Mouse (Mus musculus) heart, embryonic 15.5 days (tissue): ENCODE measurements around the gene Gnptg. TPM values are rescaled to one million over a fixed set of nuclear protein-coding genes. Genes with fewer than 3 reads are reported as not detected.

Source experiments
- ATAC-seq: fragments of 200-750 bp; cut with Nextera tagmentation; replicated peaks from 2 replicates; pipeline ENCODE4 v1.8.0; 2017; ENCODE audit warnings: low read depth, moderate TSS enrichment; ENCODE audit not compliant: insufficient number of reproducible peaks, insufficient read depth, low FRiP score
- H3K27ac ChIP-seq: fragments of 300-500 bp; sonication (generic); 2 replicates; pipeline ENCODE4 v1.5.1; 2015; ENCODE audit warnings: mild to moderate bottlenecking, inconsistent platforms
- H3K27me3 ChIP-seq: fragments of 300-500 bp; sonication (generic); 2 replicates; pipeline ENCODE4 v1.6.1; 2015; ENCODE audit warnings: inconsistent platforms
- H3K36me3 ChIP-seq: fragments of 300-500 bp; sonication (generic); 2 replicates; pipeline ENCODE4 v1.6.1; 2015; ENCODE audit warnings: mild to moderate bottlenecking, inconsistent platforms
- H3K4me1 ChIP-seq: fragments of 300-500 bp; sonication (generic); replicated peaks from 2 replicates; pipeline ENCODE4 v1.6.1; 2015; ENCODE audit warnings: inconsistent platforms
- H3K4me2 ChIP-seq: fragments of 300-500 bp; sonication (generic); 2 replicates; pipeline ENCODE4 v1.6.1; 2015; ENCODE audit warnings: inconsistent platforms, mild to moderate bottlenecking, moderate library complexity
- H3K4me3 ChIP-seq: fragments of 300-500 bp; sonication (generic); 2 replicates; pipeline ENCODE4 v1.5.1; 2015; ENCODE audit warnings: mild to moderate bottlenecking, inconsistent platforms
- H3K9ac ChIP-seq: fragments of 300-500 bp; sonication (generic); 2 replicates; pipeline ENCODE4 v1.6.1; 2015; ENCODE audit warnings: mild to moderate bottlenecking, inconsistent platforms
- H3K9me3 ChIP-seq: fragments of 300-500 bp; sonication (generic); replicated peaks from 2 replicates; pipeline ENCODE4 v1.6.1; 2016; ENCODE audit warnings: inconsistent platforms
- whole genome bisulfite sequencing: fragments of 180-500 bp; shearing (Covaris S2); methylation state at CpG from one replicate; pipeline ENCODE4 v1.1.7; 2015; ENCODE audit warnings: mixed read lengths; 5-methylcytosine and 5-hydroxymethylcytosine counted together
- polyA plus RNA-seq: library from polyadenylated mRNA; unstranded; fragments of >200 nt; fragmentation: Nextera tagmentation; extraction: Ambion mirVana; gene quantifications from 2 replicates; pipeline ENCODE4 v1.2.1, GENCODE M21; 2015

Gene Gnptg
- polyA plus RNA-seq = 20.4 and 27.1 TPM in 2 replicates

- peak within 1 kb of the TSS; percentile 93 for H3K4me2 ChIP-seq
- H3K9ac ChIP-seq = peak within 1 kb of the TSS; percentile 78
- peak within 1 kb of the TSS; percentile 87 for H3K4me3 ChIP-seq
- H3K9me3 ChIP-seq = no peaks in the 10 kb centered on the region
- no peaks in the 10 kb centered on the region for H3K27me3 ChIP-seq
- peak; percentile 85 for ATAC-seq
- H3K27ac ChIP-seq = peak within 1 kb of the TSS; percentile 68
- under 1% methylated on average over 80 of the region's 80 CpGs for WGBS
- H3K36me3 ChIP-seq = peaks cover 17% of the 10 kb centered on the region
- peaks cover 18% of the 10 kb centered on the region for H3K4me1 ChIP-seq
These were observed at the start of gene Gnptg, which contains the start of gene Tsr3 for GRCm38 (mm10) chr17:25239695-25240636. Gene Gnptg (minus strand): TSS chr17:25240124. Gene Tsr3 (plus strand): TSS chr17:25240170.

GRCm38 (mm10) chr17:25288842-25289241 is 48.9 kb upstream of the Gnptg start:
- Histone ChIP-seq H3K36me3 (no peaks in the 10 kb centered on the region), H3K4me1 (0 out of 2 replicates have a peak, but pooled peaks cover 2% of the 10 kb centered on the region), H3K4me2 (no peak overlapping the region), H3K4me3 (no peak overlapping the region), H3K9ac (no peak overlapping the region), H3K27ac (no peak overlapping the region), H3K27me3 (no peaks in the 10 kb centered on the region), H3K9me3 (no peaks in the 10 kb centered on the region)
- ATAC-seq = no peak
- WGBS = 26% methylated on average over 4 of the region's 4 CpGs

GRCm38 (mm10) chr17:25285033-25285432 is 45.1 kb upstream of the Gnptg start:
- Histone ChIP-seq H3K9me3 (no peaks in the 10 kb centered on the region), H3K4me3 (no peak overlapping the region), H3K36me3 (no peaks in the 10 kb centered on the region), H3K27me3 (no peaks in the 10 kb centered on the region), H3K9ac (no peak overlapping the region), H3K27ac (no peak overlapping the region), H3K4me1 (0 out of 2 replicates have a peak, but pooled peaks cover 2% of the 10 kb centered on the region), H3K4me2 (no peak overlapping the region)
- 21% methylated on average over 3 of the region's 3 CpGs for WGBS
- no peak for ATAC-seq

- WGBS = 25% methylated on average over 11 of the region's 11 CpGs
- 0 out of 2 replicates have a peak, but pooled peaks cover 2% of the 10 kb centered on the region for H3K4me1 ChIP-seq
- no peak overlapping the region for H3K4me3 ChIP-seq
- H3K9me3 ChIP-seq = no peaks in the 10 kb centered on the region
- H3K9ac ChIP-seq = no peak overlapping the region
- ATAC-seq = 0 out of 2 replicates have a peak, but pooled peaks have one; percentile 18
- no peaks in the 10 kb centered on the region for H3K36me3 ChIP-seq
- no peaks in the 10 kb centered on the region for H3K27me3 ChIP-seq
- H3K27ac ChIP-seq = no peak overlapping the region
- peak overlapping the region; percentile 23; the same call in 1 of the 2 replicates for H3K4me2 ChIP-seq
These were observed 42.2 kb upstream of the Gnptg start for GRCm38 (mm10) chr17:25282133-25282532.

GRCm38 (mm10) chr17:25275833-25276232 is 35.9 kb upstream of the Gnptg start:
- Histone ChIP-seq H3K9ac (no peak overlapping the region), H3K27me3 (no peaks in the 10 kb centered on the region), H3K9me3 (no peaks in the 10 kb centered on the region), H3K4me1 (peaks cover 21% of the 10 kb centered on the region), H3K27ac (no peak overlapping the region), H3K4me2 (no peak overlapping the region), H3K36me3 (no peaks in the 10 kb centered on the region), H3K4me3 (no peak overlapping the region)
- 91% methylated on average over 3 of the region's 3 CpGs for WGBS
- ATAC-seq = no peak

GRCm38 (mm10) chr17:25274571-25275346 is 34.8 kb upstream of the Gnptg start, which contains the start of gene Ube2i:
Gene Ube2i (minus strand): TSS chr17:25274622.
- WGBS = 79% methylated on average over 9 of the region's 9 CpGs
- H3K9ac ChIP-seq = peak within 1 kb of the TSS; percentile 94
- H3K27ac ChIP-seq = peak within 1 kb of the TSS; percentile 98
- peak within 1 kb of the TSS; percentile 75 for H3K4me3 ChIP-seq
- no peaks in the 10 kb centered on the region for H3K27me3 ChIP-seq
- H3K4me2 ChIP-seq = peak within 1 kb of the TSS; percentile 85
- no peaks in the 10 kb centered on the region for H3K9me3 ChIP-seq
- ATAC-seq = no peak
- H3K4me1 ChIP-seq = peaks cover 30% of the 10 kb centered on the region
- no peaks in the 10 kb centered on the region for H3K36me3 ChIP-seq

GRCm38 (mm10) chr17:25273706-25274501 is 34.0 kb upstream of the Gnptg start:
- H3K4me1 ChIP-seq = peaks cover 34% of the 10 kb centered on the region
- WGBS = 1% methylated on average over 39 of the region's 45 CpGs
- H3K4me2 ChIP-seq = peak overlapping the region; percentile 85
- peak overlapping the region; percentile 98 for H3K27ac ChIP-seq
- peak overlapping the region; percentile 94 for H3K9ac ChIP-seq
- ATAC-seq = peak; percentile 84
- peak overlapping the region; percentile 75 for H3K4me3 ChIP-seq
- no peaks in the 10 kb centered on the region for H3K9me3 ChIP-seq
- peaks cover 7% of the 10 kb centered on the region for H3K36me3 ChIP-seq
- no peaks in the 10 kb centered on the region for H3K27me3 ChIP-seq

GRCm38 (mm10) chr17:25272951-25273705 is 33.2 kb upstream of the Gnptg start:
- H3K4me3 ChIP-seq = peak overlapping the region; percentile 75
- peak; percentile 88 for ATAC-seq
- H3K9ac ChIP-seq = peak overlapping the region; percentile 94
- H3K27ac ChIP-seq = peak overlapping the region; percentile 98
- H3K36me3 ChIP-seq = peaks cover 14% of the 10 kb centered on the region
- H3K4me2 ChIP-seq = peak overlapping the region; percentile 85
- under 1% methylated on average over 77 of the region's 92 CpGs for WGBS
- H3K4me1 ChIP-seq = peaks cover 34% of the 10 kb centered on the region
- no peaks in the 10 kb centered on the region for H3K27me3 ChIP-seq
- no peaks in the 10 kb centered on the region for H3K9me3 ChIP-seq

GRCm38 (mm10) chr17:25272326-25272725 is 32.4 kb upstream of the Gnptg start:
- no peak for ATAC-seq
- 2% methylated on average over 10 of the region's 10 CpGs for WGBS

GRCm38 (mm10) chr17:25270795-25271335 is 30.9 kb upstream of the Gnptg start:
- ATAC-seq = no peak
- Histone ChIP-seq H3K9me3 (no peaks in the 10 kb centered on the region), H3K27me3 (no peaks in the 10 kb centered on the region), H3K36me3 (peaks cover 37% of the 10 kb centered on the region), H3K4me3 (peak overlapping the region; percentile 75; the same call in 1 of the 2 replicates), H3K9ac (no peak overlapping the region), H3K27ac (no peak overlapping the region), H3K4me2 (peak overlapping the region; percentile 85), H3K4me1 (peaks cover 34% of the 10 kb centered on the region)
- 59% methylated on average over 2 of the region's 2 CpGs for WGBS

More at GRCm38 (mm10) chr17:25272326-25272725, 32.4 kb upstream of the Gnptg start:
- Histone ChIP-seq H3K4me1 (peaks cover 34% of the 10 kb centered on the region), H3K9me3 (no peaks in the 10 kb centered on the region), H3K4me3 (peak overlapping the region; percentile 75), H3K27me3 (no peaks in the 10 kb centered on the region), H3K4me2 (peak overlapping the region; percentile 85), H3K9ac (peak overlapping the region; percentile 94), H3K36me3 (peaks cover 22% of the 10 kb centered on the region), H3K27ac (peak overlapping the region; percentile 98)
